Mouse (Mus musculus): Measurements from ENCODE around the gene Cbfb.

GRCm38 (mm10) chr8:105158084-105158483, 12.4 kb upstream of the Cbfb start:
- no peak for TF ChIP-seq EP300 (IDR thresholded peaks at IDR 0.05; ENCODE audit: low read depth in 1 of 2, low read length in 2 of 2)
- TF ChIP-seq CTCF (IDR thresholded peaks at IDR 0.05 in 2 of 3, conservative IDR thresholded peaks at IDR 0.05 in 1 of 3; ENCODE audit: control insufficient read depth in 1 of 3, insufficient read depth in 1 of 3, low read depth in 2 of 3, low read length in 3 of 3, poor library complexity in 1 of 3, severe bottlenecking in 1 of 3) = no peak; a peak in 1 of 6 replicates
- no peak for TF ChIP-seq USF1 (IDR thresholded peaks at IDR 0.05; ENCODE audit: low read depth, low read length)
- no peak for TF ChIP-seq RAD21 (IDR thresholded peaks at IDR 0.05; ENCODE audit: low read depth, low read length)
- TF ChIP-seq CHD2 (IDR thresholded peaks at IDR 0.05; ENCODE audit: low read length) = no peak
- no peak for TF ChIP-seq TAL1 (IDR thresholded peaks at IDR 0.05; ENCODE audit: low read length)
- no peak for TF ChIP-seq POLR2A (IDR thresholded peaks at IDR 0.05; ENCODE audit: control insufficient read depth in 1 of 2, insufficient read depth in 1 of 2, low read depth in 1 of 2, low read length in 2 of 2, poor library complexity in 1 of 2)
- no peak for TF ChIP-seq TBP (IDR thresholded peaks at IDR 0.05; ENCODE audit: low read depth, low read length)
- TF ChIP-seq ZKSCAN1 (IDR thresholded peaks at IDR 0.05; ENCODE audit: low read depth, low read length) = no peak
- no peak for TF ChIP-seq E2F4 (IDR thresholded peaks at IDR 0.05; ENCODE audit: borderline replicate concordance, low read depth, low read length)
- TF ChIP-seq MYB (IDR thresholded peaks at IDR 0.05; ENCODE audit: low read depth, low read length) = no peak

Measured in MEL (cell line).